In the genomic region with DNA sequence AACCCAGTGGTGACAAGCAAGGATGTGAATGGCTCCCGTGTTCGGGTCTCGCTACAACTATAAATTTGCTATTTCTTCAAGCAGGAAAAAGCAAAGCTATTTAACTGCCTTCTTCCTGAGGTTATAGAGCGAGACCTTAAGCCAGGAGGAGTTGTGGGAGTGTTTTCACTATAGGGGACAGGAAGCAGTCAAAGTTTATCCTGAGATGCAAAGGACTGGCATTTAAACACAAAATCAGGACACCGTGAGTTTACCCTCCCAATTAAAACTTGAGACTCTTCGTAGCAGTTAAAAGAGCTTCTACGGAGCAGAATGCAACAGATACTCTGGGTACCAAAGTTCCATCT, we compare ENCODE assay signal across 9 mouse cellular contexts. TPM values are rescaled to one million over a fixed set of nuclear protein-coding genes. Genes with fewer than 3 reads are reported as not detected.
DNase-seq lines count a peak whose midpoint lies in the region; ATAC-seq and TF ChIP-seq lines count a peak whose summit lies in the region.
"Had no signal": no experiment of that assay in that cellular context is flagged by ENCODE, and none has a peak within 500 bp of the region (broad histone marks: within the 10 kb centered on the region; RNA-seq: fewer than 3 reads in every experiment).

No protein-coding gene starts in this region.

- WGBS in embryonic facial prominence, embryonic 14.5 days: 4% methylated on average over 7 of the region's 7 CpGs
- 6% methylated on average over 7 of the region's 7 CpGs for WGBS in intestine, embryonic 16.5 days
- 3% methylated on average over 7 of the region's 7 CpGs for WGBS in neural tube, embryonic 13.5 days

- ATAC-seq in embryonic facial prominence, embryonic 14.5 days (ENCODE audit: low read depth): no peak
- no peak for ATAC-seq in intestine, embryonic 16.5 days
- no peak for ATAC-seq in neural tube, embryonic 13.5 days (ENCODE audit: low read depth)

- DNase-seq in layer of hippocampus, adult 2 months (ENCODE audit: low spot score in 2 of 2): no peak
- no peak for DNase-seq in layer of hippocampus, adult 8-10 months (ENCODE audit: low spot score in 2 of 2)
- no peak for DNase-seq in embryonic facial prominence, embryonic 14.5 days (ENCODE audit: low spot score)
- no peak for DNase-seq in cerebellum, postnatal 4 days (ENCODE audit: low spot score in 2 of 2)
- DNase-seq in frontal cortex, postnatal 10 days (ENCODE audit: low spot score in 2 of 2): no peak
- DNase-seq in gastrocnemius, postnatal 4 days (ENCODE audit: low spot score in 2 of 2): no peak
- DNase-seq: gastrocnemius, postnatal 14 days had no signal

- peak overlapping the region; percentile 88 for H3K27ac ChIP-seq in layer of hippocampus, adult 2 months
- H3K27ac ChIP-seq in embryonic facial prominence, embryonic 14.5 days (replicated peaks; ENCODE audit: low read depth, low read length): peak overlapping the region; percentile 97
- peak overlapping the region; percentile 96 for H3K27ac ChIP-seq in intestine, embryonic 16.5 days (ENCODE audit: low read length)
- H3K27ac ChIP-seq in neural tube, embryonic 13.5 days (replicated peaks): peak overlapping the region; percentile 99

- H3K27me3 ChIP-seq in embryonic facial prominence, embryonic 14.5 days (replicated peaks; ENCODE audit: control insufficient read depth, insufficient read depth, low read length): no peaks in the 10 kb centered on the region
- no peaks in the 10 kb centered on the region for H3K27me3 ChIP-seq in intestine, embryonic 16.5 days (replicated peaks; ENCODE audit: control insufficient read depth, insufficient read depth, low read length)
- no peaks in the 10 kb centered on the region for H3K27me3 ChIP-seq in neural tube, embryonic 13.5 days

- H3K4me1 ChIP-seq in embryonic facial prominence, embryonic 14.5 days (ENCODE audit: control insufficient read depth, insufficient read depth, low read length): peaks cover 12% of the 10 kb centered on the region; the same call in 1 of the 2 replicates
- peaks cover 9% of the 10 kb centered on the region; the same call in 1 of the 2 replicates for H3K4me1 ChIP-seq in intestine, embryonic 16.5 days (ENCODE audit: control insufficient read depth, insufficient read depth, low read length)
- H3K4me1 ChIP-seq in neural tube, embryonic 13.5 days (replicated peaks): peaks cover 47% of the 10 kb centered on the region

- peak overlapping the region; percentile 93 for H3K9ac ChIP-seq in embryonic facial prominence, embryonic 14.5 days (ENCODE audit: low read depth, low read length)
- H3K9ac ChIP-seq in intestine, embryonic 16.5 days (ENCODE audit: low read depth, low read length): peak overlapping the region; percentile 93
- H3K9ac ChIP-seq in neural tube, embryonic 13.5 days: peak overlapping the region; percentile 96

- no peak for TF ChIP-seq CTCF in layer of hippocampus, adult 2 months (conservative IDR thresholded peaks at IDR 0.05)

- peak overlapping the region; percentile 54 for H3K4me2 ChIP-seq in embryonic facial prominence, embryonic 14.5 days (ENCODE audit: low read depth, low read length)
- H3K4me2 ChIP-seq in intestine, embryonic 16.5 days (ENCODE audit: low read depth, low read length): peak overlapping the region; percentile 63
- H3K4me2 ChIP-seq in neural tube, embryonic 13.5 days: peak overlapping the region; percentile 61

- H3K36me3 ChIP-seq in embryonic facial prominence, embryonic 14.5 days (ENCODE audit: control insufficient read depth, insufficient read depth, low read length): no peaks in the 10 kb centered on the region
- no peaks in the 10 kb centered on the region for H3K36me3 ChIP-seq in intestine, embryonic 16.5 days (ENCODE audit: control insufficient read depth, insufficient read depth, low read length)
- H3K36me3 ChIP-seq in neural tube, embryonic 13.5 days: no peaks in the 10 kb centered on the region

- peak overlapping the region; percentile 92 for H3K4me3 ChIP-seq in layer of hippocampus, adult 2 months
- peak overlapping the region; percentile 99 for H3K4me3 ChIP-seq in embryonic facial prominence, embryonic 14.5 days (ENCODE audit: low read depth, low read length)
- H3K4me3 ChIP-seq in intestine, embryonic 16.5 days (ENCODE audit: low read length): peak overlapping the region; percentile 92
- H3K4me3 ChIP-seq in neural tube, embryonic 13.5 days: peak overlapping the region; percentile 94

- H3K9me3 ChIP-seq in embryonic facial prominence, embryonic 14.5 days (ENCODE audit: control insufficient read depth, low read length): no peaks in the 10 kb centered on the region
- no peaks in the 10 kb centered on the region for H3K9me3 ChIP-seq in intestine, embryonic 16.5 days (ENCODE audit: control insufficient read depth, low read length)
- H3K9me3 ChIP-seq in neural tube, embryonic 13.5 days: no peaks in the 10 kb centered on the region

RNA-seq across cellular contexts. Expression of gene Map3k4, which starts 1.0 kb away (rescaled TPM):
- total RNA-seq in layer of hippocampus, adult 2 months (2021): 10 to 100 TPM; 72.4 to 73.8 TPM
- total RNA-seq in layer of hippocampus, adult 8-10 months (2022): 10 to 100 TPM; 57.9 to 78.8 (median 62.7) TPM
- 29.5 and 34.2 TPM in 2 replicates for polyA plus RNA-seq in embryonic facial prominence, embryonic 14.5 days (2014; fragmentation: Nextera tagmentation; extraction: Ambion mirVana)
- 25.6 and 28.3 TPM in 2 replicates for polyA plus RNA-seq in intestine, embryonic 16.5 days (2015; fragmentation: Nextera tagmentation; extraction: Ambion mirVana)
- 35.8 and 41.7 TPM in 2 replicates for polyA plus RNA-seq in neural tube, embryonic 13.5 days (2015; fragmentation: Nextera tagmentation; extraction: Ambion mirVana)
- 10 to 100 TPM; 26.1 to 32.0 TPM for total RNA-seq in gastrocnemius, postnatal 4 days (2021)
